Mouse (Mus musculus) testis, adult 2 months (tissue): ENCODE results near the gene Bhlha9.

Experiments used
- CTCF ChIP-seq: fragments of 200-500 bp; IDR thresholded peaks from 2 replicates; pipeline ENCODE4 v1.5.1; 2012; ENCODE audit warnings: low read depth, mild to moderate bottlenecking, inconsistent platforms, low read length, moderate library complexity; ENCODE audit not compliant: control insufficient read depth, insufficient read depth, insufficient replicate concordance
- POLR2A ChIP-seq: fragments of 200-500 bp; IDR thresholded peaks from 2 replicates; pipeline ENCODE4 v1.6.1; 2012; ENCODE audit warnings: low read depth, mild to moderate bottlenecking, inconsistent platforms, low read length, moderate library complexity; ENCODE audit not compliant: control insufficient read depth

DNA sequence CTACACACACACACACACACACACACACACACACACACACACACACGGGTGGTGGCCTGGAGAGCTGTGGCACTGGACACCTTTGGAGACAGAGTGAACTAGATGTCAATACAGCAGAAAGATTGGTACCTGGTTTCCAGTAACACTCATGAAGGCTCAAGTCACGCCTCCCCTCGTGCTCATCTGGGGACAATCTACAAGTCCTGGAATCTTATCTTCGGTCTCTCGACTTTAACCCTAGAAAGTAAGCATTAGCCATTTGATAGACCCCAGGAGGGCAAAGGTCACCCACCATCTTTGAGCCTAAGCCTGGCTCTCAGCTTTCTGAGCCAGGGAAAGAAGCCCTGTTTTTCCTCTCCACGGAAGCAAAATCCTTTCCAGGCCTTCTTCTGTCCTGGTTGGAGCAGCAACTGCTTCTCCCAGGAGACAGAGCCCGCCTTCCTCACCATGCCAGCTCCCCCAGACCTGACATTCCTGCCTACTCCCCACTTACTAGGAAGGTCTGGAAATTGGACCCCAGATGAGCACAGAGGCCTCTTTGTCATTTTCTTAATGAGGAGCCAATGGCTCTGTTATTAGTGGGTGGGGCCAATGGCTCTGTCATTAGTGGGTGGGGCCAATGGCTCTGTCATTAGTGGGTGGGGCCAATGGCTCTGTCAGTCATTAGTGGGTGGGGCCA, 10.3 kb upstream of the Bhlha9 start:
- TF ChIP-seq CTCF (no peak), POLR2A (no peak)
